Mouse (Mus musculus) brain, embryonic 18.5 days (tissue): ENCODE measurements around the gene Madcam1.
A peak's percentile ranks its signal among the peaks of the same experiment; 100 is the strongest.
"Not testable (repeated sequence)": the region's sequence is repeated elsewhere in the genome, so short reads cannot be mapped to it uniquely, and the experiment has no call there.

Source experiments
- DNase-seq: peaks from one replicate; pipeline ENCODE4 v3.0.0-alpha.2; 2012; ENCODE audit warnings: low read depth, low spot score

The Madcam1 gene

GRCm38 (mm10) chr10:79688720-79689119 is 24.4 kb downstream of the Madcam1 start, which contains the start of gene Gzmm:
Gzmm (plus strand) TSS chr10:79689020.
- DNase-seq = no peak

GRCm38 (mm10) chr10:79689178-79689577 is 24.8 kb downstream of the Madcam1 start:
- DNase-seq = no peak

DNA sequence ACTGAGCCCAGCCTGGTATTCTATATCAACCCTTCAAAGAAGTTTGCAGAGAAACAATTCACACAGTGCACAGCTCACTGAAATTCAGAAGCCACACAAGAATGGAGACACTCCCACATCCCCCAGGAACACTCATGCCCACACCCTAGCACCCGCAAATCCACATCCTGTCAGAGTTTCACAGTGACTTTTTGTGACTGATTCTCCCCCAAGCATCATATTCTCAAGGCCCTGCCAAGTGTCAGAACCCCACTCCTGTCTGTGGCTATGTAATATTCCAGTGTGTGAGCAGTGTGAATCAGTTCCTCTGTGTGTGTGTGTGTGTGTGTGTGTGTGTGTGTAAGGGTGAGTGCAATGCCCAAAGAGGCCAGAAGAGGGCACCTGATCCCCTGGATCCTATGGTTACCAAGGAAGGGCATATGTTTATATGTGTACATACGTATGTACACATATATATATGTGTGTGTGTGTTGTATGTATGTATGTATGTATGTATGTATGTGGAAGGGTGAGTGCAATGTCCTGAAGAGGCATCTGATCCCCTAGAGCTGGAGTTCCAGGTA is 27.7 kb downstream of the Madcam1 start:
- DNase-seq = no peak

DNA sequence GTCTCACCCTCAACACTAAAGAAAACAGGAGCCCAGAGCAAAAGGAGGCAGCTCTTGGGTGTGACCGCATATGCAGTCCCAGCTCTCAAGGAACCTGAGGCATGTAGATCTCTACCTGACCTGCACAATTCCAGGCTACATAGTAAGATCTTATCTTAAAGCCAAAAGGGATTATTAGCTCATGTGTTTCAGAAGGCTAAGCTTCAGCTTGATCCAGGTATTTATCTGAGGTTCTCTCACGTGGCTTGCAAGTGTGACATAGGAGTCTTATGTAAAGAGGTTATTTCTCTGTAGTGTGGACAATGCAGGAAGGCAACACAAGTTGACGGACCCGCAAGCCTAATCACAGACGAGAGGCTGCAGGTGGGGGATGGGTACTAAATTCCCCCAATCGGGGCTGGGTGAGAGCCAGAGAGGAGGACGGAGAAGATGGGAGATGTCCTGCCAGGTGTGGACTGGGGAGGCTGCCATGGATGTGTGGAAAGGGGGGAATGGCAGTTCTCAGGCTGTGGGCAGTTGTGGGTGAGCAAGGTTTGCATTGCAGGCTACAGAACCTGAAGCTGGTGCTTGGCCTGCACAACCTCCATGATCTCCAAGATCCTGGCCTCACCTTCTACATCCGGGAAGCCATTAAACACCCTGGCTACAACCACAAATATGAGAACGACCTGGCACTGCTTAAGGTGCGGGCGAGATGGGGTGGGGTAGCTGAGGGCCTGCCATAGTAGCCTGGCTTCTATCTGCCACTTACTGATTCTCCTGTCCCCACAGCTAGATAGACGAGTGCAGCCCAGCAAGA is 29.4 kb downstream of the Madcam1 start:
- no peak for DNase-seq

DNA sequence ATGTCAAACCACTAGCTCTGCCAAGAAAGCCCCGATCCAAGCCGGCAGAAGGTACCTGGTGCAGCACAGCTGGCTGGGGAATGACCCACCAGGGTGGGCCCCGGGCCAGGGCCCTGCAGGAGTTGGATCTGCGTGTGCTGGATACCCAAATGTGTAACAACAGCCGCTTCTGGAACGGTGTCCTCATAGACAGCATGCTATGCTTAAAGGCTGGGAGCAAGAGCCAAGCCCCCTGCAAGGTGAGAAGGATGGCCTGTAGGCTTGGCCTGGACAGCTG is 30.0 kb downstream of the Madcam1 start:
- no peak for DNase-seq

- DNase-seq = no peak
These were observed 31.1 kb downstream of the Madcam1 start for GRCm38 (mm10) chr10:79695231-79696128.

DNA sequence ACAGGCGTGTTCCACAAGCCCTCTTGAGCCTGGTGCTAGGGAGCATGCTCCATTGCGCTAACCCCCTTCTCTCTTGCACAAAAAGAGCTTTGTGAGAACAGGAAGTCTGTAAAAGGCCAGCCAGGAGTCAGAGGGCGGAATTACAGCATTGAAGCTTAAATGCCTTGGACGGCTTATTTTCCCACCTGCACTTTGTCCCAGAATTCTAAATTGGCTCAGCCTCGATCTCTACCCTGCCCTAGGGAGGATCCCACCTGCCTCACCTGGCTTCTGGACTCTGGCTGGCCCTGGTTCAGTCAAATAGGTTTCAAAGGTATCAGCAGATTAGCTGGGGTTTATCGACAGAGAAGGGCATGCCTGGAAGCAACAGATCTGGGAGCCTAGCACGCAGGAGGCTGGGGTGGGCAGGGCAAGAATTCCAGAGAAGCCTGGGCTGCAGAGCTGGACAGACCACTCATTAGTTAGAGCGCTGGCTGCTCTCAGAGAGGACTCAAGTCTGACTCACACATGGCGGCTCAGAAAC is 31.8 kb downstream of the Madcam1 start:
- no peak for DNase-seq

DNA sequence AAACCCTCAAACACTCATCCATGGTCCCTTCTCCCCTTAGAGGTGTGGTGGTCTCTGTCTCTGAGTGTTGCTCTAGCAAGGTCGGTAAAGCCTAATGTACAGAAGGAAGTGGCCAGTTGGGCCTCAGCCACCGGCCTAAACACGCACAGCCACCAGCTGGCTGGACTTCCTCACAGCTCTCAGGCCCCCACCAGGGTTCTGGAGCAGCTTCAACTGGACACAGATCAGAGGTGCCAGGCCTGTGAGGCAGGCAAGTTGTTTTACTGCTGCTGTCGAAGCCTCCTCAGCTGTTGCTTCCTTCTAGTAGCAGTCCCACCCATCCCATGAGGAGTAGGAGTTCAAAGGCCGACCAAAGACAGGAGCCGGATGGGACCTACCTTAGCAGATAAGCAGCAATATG is 33.6 kb downstream of the Madcam1 start:
- DNase-seq = no peak

DNA sequence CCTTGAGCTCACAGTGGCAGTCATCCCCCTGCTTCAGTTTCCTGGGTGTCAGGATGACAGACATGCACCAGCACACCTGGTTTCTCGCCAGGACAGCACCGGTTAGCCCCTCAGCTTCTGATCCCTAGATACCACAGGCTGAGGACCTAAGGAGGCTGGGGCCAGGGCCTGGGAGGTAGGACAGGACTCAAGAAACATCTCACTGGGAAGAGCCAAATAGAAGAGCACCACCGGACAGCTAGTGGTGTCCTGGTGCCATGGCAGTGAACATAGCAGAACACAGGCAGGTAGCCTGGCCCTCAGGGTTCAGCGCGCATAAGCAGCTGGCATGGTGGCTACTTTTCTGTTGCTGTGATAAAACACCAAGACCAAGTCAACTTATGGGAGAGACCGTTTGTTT is 34.1 kb downstream of the Madcam1 start:
- no peak for DNase-seq

DNA sequence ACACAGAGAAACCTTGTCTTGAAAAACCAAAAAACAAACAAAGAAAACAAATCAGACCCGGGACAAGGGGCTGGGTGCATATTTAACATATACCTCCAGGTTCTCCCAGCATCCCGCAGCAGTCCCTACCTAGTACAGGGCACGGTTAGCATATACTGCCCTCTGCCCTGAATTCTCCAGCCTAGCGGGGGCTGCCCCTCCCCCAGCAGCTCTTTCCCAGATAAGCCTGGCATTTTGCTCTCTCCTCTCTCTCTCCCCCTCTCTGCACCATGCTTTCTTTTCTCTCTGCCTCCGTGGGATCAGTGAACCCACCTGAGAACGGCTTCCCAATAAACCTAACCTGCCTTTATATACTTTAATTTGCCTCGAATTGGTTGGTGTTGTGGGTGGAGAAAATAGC is 36.3 kb downstream of the Madcam1 start:
- no peak for DNase-seq

DNA sequence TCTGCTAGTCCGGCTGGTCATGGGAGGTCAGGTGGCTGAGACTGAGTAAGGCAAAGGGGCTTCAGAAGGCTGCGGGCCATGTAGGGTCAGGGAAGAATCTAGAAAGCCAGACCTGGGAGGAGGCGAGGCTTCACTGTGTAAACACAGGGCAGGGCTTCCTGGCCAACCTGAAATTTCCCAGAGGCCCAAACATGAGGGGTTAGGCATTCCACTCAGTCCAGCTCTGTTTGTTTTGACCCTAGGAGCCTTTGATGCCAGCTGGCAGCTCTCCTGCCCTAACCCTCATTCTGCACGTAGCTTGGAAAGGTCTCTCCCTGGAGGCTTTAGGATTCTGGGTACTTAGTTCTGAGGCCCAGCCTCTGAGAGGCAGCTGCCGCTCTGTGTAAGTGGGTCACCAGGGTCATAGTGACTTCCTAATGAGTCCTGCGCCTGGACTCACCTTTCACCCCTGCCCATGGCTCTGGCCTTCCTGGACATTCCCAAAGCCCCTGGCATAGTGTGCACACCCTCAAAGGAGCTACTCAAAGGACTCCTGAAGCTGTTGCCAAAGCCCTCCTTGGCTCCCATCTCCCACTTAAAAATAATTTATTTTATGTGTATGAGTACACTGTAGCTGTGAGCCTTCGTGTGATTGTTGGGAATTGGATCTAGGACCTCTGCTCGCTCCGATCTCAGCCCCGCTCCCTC is 37.2 kb downstream of the Madcam1 start:
- no peak for DNase-seq

- DNase-seq = not testable (repeated sequence)
These were observed 38.6 kb downstream of the Madcam1 start for GRCm38 (mm10) chr10:79702970-79703369.

DNA sequence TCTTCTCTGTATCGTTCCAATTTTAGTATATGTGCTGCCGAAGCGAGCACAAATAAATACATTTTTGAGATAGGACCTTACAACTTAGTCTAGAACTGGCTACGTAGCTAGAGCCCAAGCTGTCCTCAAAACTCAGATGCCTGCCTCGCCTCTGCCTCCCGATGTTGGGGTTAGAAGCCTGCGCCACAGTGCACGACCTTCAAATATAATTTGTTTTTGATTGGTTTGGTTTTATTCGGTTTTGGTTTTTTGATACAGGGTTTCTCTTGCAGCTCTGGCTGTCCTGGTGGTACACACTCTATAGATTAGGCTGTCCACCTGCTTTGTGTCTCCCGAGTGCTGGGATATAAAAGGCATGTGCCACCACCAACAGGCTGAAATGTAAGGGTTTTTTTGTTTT is 39.2 kb downstream of the Madcam1 start:
- DNase-seq = no peak

DNA sequence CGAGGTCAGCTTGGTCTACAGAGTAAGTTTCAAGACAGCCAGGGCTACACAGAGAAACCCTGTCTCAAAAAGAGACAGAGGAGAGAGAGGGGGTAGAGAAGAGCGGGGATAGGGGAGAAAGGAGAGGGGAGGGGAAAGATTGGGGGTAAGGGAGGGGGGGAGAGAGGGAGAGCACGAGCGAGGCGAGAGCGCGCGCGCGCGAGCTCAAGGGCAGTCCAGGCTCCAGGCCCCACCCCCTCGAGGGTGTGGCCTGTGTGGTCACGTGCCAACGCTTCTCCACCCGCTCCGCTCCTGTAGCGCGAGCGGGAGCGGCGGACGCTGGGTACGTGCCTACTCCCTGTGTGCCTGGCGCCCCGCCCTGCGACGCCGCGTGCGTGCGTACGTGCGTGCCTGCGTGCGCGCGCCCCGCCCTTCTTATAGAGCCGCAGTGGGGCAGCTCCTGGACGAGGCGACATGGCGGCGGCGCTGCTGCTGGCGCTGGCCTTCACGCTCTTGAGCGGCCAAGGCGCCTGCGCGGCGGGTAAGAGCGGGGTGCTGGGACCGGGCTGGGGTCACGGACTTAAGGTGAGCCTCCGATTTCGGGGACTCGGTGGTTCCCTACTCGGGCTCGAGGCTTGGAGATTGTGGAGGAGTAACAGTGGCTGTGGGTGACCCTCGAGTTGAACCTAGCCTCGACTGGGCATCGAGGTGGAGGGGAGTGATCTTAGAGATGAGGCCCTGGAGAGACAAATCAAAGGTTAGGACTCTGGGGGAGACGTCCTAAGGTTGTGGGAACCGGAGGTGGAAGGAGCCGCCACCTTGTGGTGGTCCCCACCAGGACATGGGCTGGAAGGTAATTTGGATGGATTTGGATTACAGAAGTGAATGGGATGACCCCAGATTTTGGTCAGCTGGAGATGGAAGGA is 40.0 kb downstream of the Madcam1 start, which contains the start of gene Bsg:
Gene Bsg, plus strand, starts transcription at position 427 of the 905 bp plus-strand sequence.
- peak; percentile 98 for DNase-seq

DNA sequence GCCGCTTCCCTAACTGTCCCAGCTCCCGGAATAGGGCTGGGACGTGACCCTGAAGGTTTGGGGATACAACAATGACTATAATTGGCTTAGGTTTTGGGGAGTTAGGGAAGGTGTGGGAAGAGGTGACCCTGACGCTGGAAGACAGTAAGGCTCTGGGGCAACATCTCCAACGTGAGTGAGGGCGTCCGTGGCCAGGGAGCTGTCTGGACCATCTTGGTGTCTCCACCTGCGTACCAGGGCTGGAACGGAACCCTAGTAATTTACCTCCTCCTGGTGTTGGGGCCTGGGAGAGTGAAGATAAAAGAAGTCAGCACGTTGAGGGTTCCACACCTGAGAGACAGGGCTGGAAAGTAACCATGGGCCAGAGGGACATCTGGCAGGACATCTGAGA is 40.6 kb downstream of the Madcam1 start:
- DNase-seq = no peak

DNA sequence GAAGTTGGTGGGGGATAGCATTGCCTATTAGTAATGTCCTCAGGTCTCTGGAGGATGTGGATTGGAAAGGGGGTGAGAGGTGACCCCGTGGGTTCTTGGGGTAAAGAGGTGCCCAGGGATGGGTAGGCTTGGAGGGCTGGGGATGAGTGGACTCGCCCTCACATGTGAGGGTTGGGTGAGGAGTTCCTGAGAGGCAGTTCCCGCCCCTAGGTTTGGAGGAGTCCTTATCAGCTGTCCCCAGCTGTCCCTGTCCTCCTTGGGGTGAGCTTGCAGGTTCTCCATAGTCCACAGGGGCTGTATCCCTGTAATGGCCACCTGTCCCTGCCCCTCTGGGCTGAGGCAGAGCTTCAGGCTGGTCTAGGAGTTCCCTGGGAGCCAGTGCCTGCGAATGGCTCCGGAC is 41.6 kb downstream of the Madcam1 start:
- DNase-seq = no peak

DNA sequence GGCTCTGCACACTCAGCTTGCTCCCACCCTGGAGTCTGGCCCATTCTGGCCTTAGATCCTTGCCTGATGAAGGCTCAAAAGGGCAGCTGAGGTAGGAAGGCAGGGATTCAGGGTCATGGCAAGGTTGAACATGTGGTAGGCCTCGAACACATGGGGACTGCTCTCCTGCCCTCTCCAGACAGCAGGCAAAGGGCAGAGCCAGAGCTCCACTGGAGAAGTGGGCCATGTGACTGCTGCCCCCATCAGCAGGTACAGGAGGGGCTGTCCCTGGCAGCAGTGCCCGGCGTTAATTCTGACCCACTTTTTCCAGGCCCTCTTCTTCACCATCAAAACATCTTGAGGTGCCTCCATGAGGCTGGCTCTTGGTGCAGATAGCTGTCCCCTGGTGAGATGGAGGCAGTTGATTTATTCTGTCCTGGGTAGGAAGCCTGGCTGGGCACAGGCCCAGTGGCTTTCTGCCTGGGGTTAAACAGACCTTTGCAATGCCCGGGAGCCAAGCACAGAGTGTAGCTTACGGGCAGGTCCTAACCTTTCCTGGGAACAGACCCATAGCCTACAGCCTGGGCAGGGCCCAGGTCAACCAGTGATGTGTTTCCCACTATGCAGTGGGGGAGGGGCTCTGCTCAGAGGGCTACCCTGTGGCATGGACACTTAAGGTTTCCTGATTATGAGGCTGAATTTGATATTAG is 42.2 kb downstream of the Madcam1 start:
- no peak for DNase-seq

DNA sequence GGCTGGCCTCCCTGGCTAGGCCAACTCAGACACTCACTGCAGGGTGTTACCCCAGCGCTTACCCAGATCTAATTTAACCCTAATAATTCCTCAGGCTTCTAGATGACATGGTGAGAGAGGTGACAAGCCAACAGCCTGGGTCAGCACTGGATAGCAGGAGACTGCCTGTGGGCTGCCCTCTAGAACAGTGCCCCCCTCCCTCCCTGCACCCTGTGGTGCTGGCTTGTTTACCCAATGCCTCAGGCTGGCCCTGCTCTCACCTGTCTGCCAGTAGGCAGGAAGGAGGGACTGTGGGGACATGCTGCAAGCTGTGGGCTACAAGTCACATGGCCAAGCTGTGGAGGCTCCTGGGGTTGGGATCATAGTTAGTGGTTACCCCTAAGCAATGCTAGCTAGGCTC is 42.8 kb downstream of the Madcam1 start:
- DNase-seq = no peak

GRCm38 (mm10) chr10:79707759-79708158 is 43.4 kb downstream of the Madcam1 start:
- DNase-seq = no peak

- no peak for DNase-seq
These were observed 44.3 kb downstream of the Madcam1 start for GRCm38 (mm10) chr10:79708668-79709067.
